Mouse (Mus musculus): Measurements from ENCODE around the gene Yif1a. TPM values are rescaled to one million over a fixed set of nuclear protein-coding genes. Genes with fewer than 3 reads are reported as not detected.

The Yif1a gene
- polyA plus RNA-seq (2014; fragmentation: Illumina TruSeq; extraction: RNeasy Lipid Tissue Mini Kit (QIAGEN cat#74804); ENCODE audit: insufficient read depth, low read depth, low replicate concordance), result 52.8 TPM

GRCm38 (mm10) chr19:5087884-5088728, at the start of gene Yif1a:
Yif1a (plus strand) TSS chr19:5088538.

GRCm38 (mm10) chr19:5038709-5039156, 49.6 kb upstream of the Yif1a start, which contains the start of the genes B4gat1 and AC124502.3:
B4gat1 (plus strand) TSS chr19:5038826.
AC124502.3 (plus strand) TSS chr19:5038891.

GRCm38 (mm10) chr19:5040862-5041523, 47.3 kb upstream of the Yif1a start, which contains the start of gene Brms1:
Brms1 (plus strand) TSS chr19:5041354.

GRCm38 (mm10) chr19:5050047-5050905, 38.1 kb upstream of the Yif1a start, which contains the start of gene Rin1:
Rin1 (plus strand) TSS chr19:5050481.

GRCm38 (mm10) chr19:5067867-5068569, 20.3 kb upstream of the Yif1a start, which contains the start of gene Cd248:
Cd248 (plus strand) TSS chr19:5068078.

GRCm38 (mm10) chr19:5085145-5085863, 3.0 kb upstream of the Yif1a start, which contains the start of gene Tmem151a:
Tmem151a (minus strand) TSS chr19:5085531.

GRCm38 (mm10) chr19:5098363-5099143, 10.2 kb downstream of the Yif1a start, which contains the start of gene Cnih2:
Cnih2 (minus strand) TSS chr19:5098521.

GRCm38 (mm10) chr19:5106731-5107191, 18.4 kb downstream of the Yif1a start, which contains the start of gene Rab1b:
Rab1b (minus strand) TSS chr19:5107072.

GRCm38 (mm10) chr19:5118384-5118698, 30.0 kb downstream of the Yif1a start, which contains the start of gene Klc2:
Klc2 (minus strand) TSS chr19:5118560.

Other genes with a start within 250 kb of the Yif1a start
- gene Ccs, start 249.2 kb upstream of the Yif1a start, polyA plus RNA-seq (2014; fragmentation: Illumina TruSeq; extraction: RNeasy Lipid Tissue Mini Kit (QIAGEN cat#74804); ENCODE audit: insufficient read depth, low read depth, low replicate concordance), result 48.3 TPM
- 0.45 TPM for gene Ccdc87, start 249.2 kb upstream of the Yif1a start, polyA plus RNA-seq (2014; fragmentation: Illumina TruSeq; extraction: RNeasy Lipid Tissue Mini Kit (QIAGEN cat#74804); ENCODE audit: insufficient read depth, low read depth, low replicate concordance)
- 27.8 TPM for gene Ctsf, start 233.4 kb upstream of the Yif1a start, polyA plus RNA-seq (2014; fragmentation: Illumina TruSeq; extraction: RNeasy Lipid Tissue Mini Kit (QIAGEN cat#74804); ENCODE audit: insufficient read depth, low read depth, low replicate concordance)
- gene Actn3, start 210.6 kb upstream of the Yif1a start, polyA plus RNA-seq (2014; fragmentation: Illumina TruSeq; extraction: RNeasy Lipid Tissue Mini Kit (QIAGEN cat#74804); ENCODE audit: insufficient read depth, low read depth, low replicate concordance), result 0.66 TPM
- 6.0 TPM for gene Zdhhc24, start 209.9 kb upstream of the Yif1a start, polyA plus RNA-seq (2014; fragmentation: Illumina TruSeq; extraction: RNeasy Lipid Tissue Mini Kit (QIAGEN cat#74804); ENCODE audit: insufficient read depth, low read depth, low replicate concordance)
- gene Bbs1, start 181.9 kb upstream of the Yif1a start, polyA plus RNA-seq (2014; fragmentation: Illumina TruSeq; extraction: RNeasy Lipid Tissue Mini Kit (QIAGEN cat#74804); ENCODE audit: insufficient read depth, low read depth, low replicate concordance), result 2.2 TPM
- 28.4 TPM for gene Dpp3, start 160.3 kb upstream of the Yif1a start, polyA plus RNA-seq (2014; fragmentation: Illumina TruSeq; extraction: RNeasy Lipid Tissue Mini Kit (QIAGEN cat#74804); ENCODE audit: insufficient read depth, low read depth, low replicate concordance)
- gene Peli3, start 145.4 kb upstream of the Yif1a start, polyA plus RNA-seq (2014; fragmentation: Illumina TruSeq; extraction: RNeasy Lipid Tissue Mini Kit (QIAGEN cat#74804); ENCODE audit: insufficient read depth, low read depth, low replicate concordance), result 1.2 TPM
- gene Mrpl11, start 126.4 kb upstream of the Yif1a start, polyA plus RNA-seq (2014; fragmentation: Illumina TruSeq; extraction: RNeasy Lipid Tissue Mini Kit (QIAGEN cat#74804); ENCODE audit: insufficient read depth, low read depth, low replicate concordance), result 50.4 TPM
- gene Npas4, start 98.2 kb upstream of the Yif1a start, polyA plus RNA-seq (2014; fragmentation: Illumina TruSeq; extraction: RNeasy Lipid Tissue Mini Kit (QIAGEN cat#74804); ENCODE audit: insufficient read depth, low read depth, low replicate concordance), result 0.14 TPM
- 0.84 TPM for gene Slc29a2, start 64.7 kb upstream of the Yif1a start, polyA plus RNA-seq (2014; fragmentation: Illumina TruSeq; extraction: RNeasy Lipid Tissue Mini Kit (QIAGEN cat#74804); ENCODE audit: insufficient read depth, low read depth, low replicate concordance)
- gene B4gat1, start 49.7 kb upstream of the Yif1a start, polyA plus RNA-seq (2014; fragmentation: Illumina TruSeq; extraction: RNeasy Lipid Tissue Mini Kit (QIAGEN cat#74804); ENCODE audit: insufficient read depth, low read depth, low replicate concordance), result 24.4 TPM
- gene AC124502.3, start 49.6 kb upstream of the Yif1a start, polyA plus RNA-seq (2014; fragmentation: Illumina TruSeq; extraction: RNeasy Lipid Tissue Mini Kit (QIAGEN cat#74804); ENCODE audit: insufficient read depth, low read depth, low replicate concordance), result 0.81 TPM
- 35.6 TPM for gene Brms1, start 47.2 kb upstream of the Yif1a start, polyA plus RNA-seq (2014; fragmentation: Illumina TruSeq; extraction: RNeasy Lipid Tissue Mini Kit (QIAGEN cat#74804); ENCODE audit: insufficient read depth, low read depth, low replicate concordance)
- gene Rin1, start 38.1 kb upstream of the Yif1a start, polyA plus RNA-seq (2014; fragmentation: Illumina TruSeq; extraction: RNeasy Lipid Tissue Mini Kit (QIAGEN cat#74804); ENCODE audit: insufficient read depth, low read depth, low replicate concordance), result 1.4 TPM
- 6.0 TPM for gene Cd248, start 20.5 kb upstream of the Yif1a start, polyA plus RNA-seq (2014; fragmentation: Illumina TruSeq; extraction: RNeasy Lipid Tissue Mini Kit (QIAGEN cat#74804); ENCODE audit: insufficient read depth, low read depth, low replicate concordance)
- 2.0 TPM for gene Tmem151a, start 3.0 kb upstream of the Yif1a start, polyA plus RNA-seq (2014; fragmentation: Illumina TruSeq; extraction: RNeasy Lipid Tissue Mini Kit (QIAGEN cat#74804); ENCODE audit: insufficient read depth, low read depth, low replicate concordance)
- 0.18 TPM for gene Cnih2, start 10.0 kb downstream of the Yif1a start, polyA plus RNA-seq (2014; fragmentation: Illumina TruSeq; extraction: RNeasy Lipid Tissue Mini Kit (QIAGEN cat#74804); ENCODE audit: insufficient read depth, low read depth, low replicate concordance)
- gene Rab1b, start 18.5 kb downstream of the Yif1a start, polyA plus RNA-seq (2014; fragmentation: Illumina TruSeq; extraction: RNeasy Lipid Tissue Mini Kit (QIAGEN cat#74804); ENCODE audit: insufficient read depth, low read depth, low replicate concordance), result 117 TPM
- gene Klc2, start 30.0 kb downstream of the Yif1a start, polyA plus RNA-seq (2014; fragmentation: Illumina TruSeq; extraction: RNeasy Lipid Tissue Mini Kit (QIAGEN cat#74804); ENCODE audit: insufficient read depth, low read depth, low replicate concordance), result 12.7 TPM
- 9.4 TPM for gene Pacs1, start 184.6 kb downstream of the Yif1a start, polyA plus RNA-seq (2014; fragmentation: Illumina TruSeq; extraction: RNeasy Lipid Tissue Mini Kit (QIAGEN cat#74804); ENCODE audit: insufficient read depth, low read depth, low replicate concordance)
- 93.1 TPM for gene Sf3b2, start 206.9 kb downstream of the Yif1a start, polyA plus RNA-seq (2014; fragmentation: Illumina TruSeq; extraction: RNeasy Lipid Tissue Mini Kit (QIAGEN cat#74804); ENCODE audit: insufficient read depth, low read depth, low replicate concordance)
- gene Gal3st3, start 209.8 kb downstream of the Yif1a start, polyA plus RNA-seq (2014; fragmentation: Illumina TruSeq; extraction: RNeasy Lipid Tissue Mini Kit (QIAGEN cat#74804); ENCODE audit: insufficient read depth, low read depth, low replicate concordance), result 0.28 TPM
- gene Catsper1, start 247.2 kb downstream of the Yif1a start, polyA plus RNA-seq (2014; fragmentation: Illumina TruSeq; extraction: RNeasy Lipid Tissue Mini Kit (QIAGEN cat#74804); ENCODE audit: insufficient read depth, low read depth, low replicate concordance), result not detected

Data from lung, adult 10 weeks (tissue).